Mouse (Mus musculus) neutrophil, adult 5-6 weeks (primary cell): ENCODE measurements around the gene Tyw1. TPM values are rescaled to one million over a fixed set of nuclear protein-coding genes. Genes with fewer than 3 reads are reported as not detected.

Experiments
- ATAC-seq: fragments of 151-379, 151-347 bp; 2 replicates; pipeline ENCODE4 v1.8.0; 2017; ENCODE audit warnings: mild to moderate bottlenecking, moderate TSS enrichment; ENCODE audit not compliant: insufficient number of reproducible peaks, poor library complexity, low FRiP score, severe bottlenecking; ENCODE audit errors: extremely low read depth
- total RNA-seq: library from RNA; stranded (forward); fragments of 200-1000 nt; gene quantifications from 2 replicates; pipeline ENCODE4 v1.2.3, GENCODE M21; 2017

The Tyw1 gene
- total RNA-seq, 1 experiment from 2014 or later, result 21.2 TPM

DNA sequence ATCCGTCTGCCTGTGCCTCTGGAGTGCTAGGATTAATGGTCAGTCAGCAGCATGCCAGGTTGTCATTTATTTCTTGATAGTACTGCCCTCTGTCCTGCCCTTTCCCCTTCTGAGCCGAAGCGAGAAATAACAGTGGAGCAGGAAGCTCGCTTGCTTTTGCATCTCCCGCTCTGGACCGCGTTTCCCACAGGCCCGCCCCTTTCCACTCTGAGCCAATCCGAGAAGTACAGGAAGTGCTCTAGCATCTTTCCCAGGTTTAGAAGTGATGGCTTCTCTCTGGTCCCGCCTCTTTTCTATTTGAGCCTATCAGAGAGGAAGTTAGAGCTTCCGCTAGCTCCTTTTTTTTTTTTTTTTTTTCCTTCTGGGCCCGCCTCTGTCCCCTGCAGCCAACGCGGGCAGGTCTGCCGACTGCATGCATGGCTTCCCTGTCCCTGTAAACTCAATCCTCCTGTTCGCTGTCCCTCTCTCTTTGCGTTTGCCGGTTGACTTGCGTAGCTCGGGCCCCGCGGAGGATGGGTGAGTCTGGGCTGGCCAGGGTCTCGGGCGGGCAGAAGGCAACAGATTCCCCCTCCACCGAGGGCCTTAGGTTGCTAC lies 1.4 kb downstream of the Tyw1 start:
- peak; percentile 91 for ATAC-seq

DNA sequence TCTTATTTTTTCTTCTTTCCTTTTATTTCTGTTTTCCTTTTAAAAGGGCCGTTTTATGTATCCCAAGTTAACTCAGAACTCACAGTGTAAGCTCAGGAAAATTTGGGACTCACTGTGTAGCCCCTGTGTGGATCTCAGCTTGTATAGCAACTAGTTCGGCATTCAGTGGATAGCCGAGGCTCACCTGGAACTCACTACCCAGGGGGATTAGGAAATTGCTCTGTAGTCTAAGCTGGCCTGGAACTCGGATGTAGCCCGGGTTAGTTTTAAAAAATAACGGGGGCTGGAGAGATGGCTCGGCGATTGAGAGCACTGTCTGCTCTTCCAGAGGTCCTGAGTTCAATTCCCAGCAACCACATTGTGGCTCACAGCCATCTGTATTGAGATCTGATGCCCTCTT lies 1.9 kb downstream of the Tyw1 start:
- no peak for ATAC-seq

DNA sequence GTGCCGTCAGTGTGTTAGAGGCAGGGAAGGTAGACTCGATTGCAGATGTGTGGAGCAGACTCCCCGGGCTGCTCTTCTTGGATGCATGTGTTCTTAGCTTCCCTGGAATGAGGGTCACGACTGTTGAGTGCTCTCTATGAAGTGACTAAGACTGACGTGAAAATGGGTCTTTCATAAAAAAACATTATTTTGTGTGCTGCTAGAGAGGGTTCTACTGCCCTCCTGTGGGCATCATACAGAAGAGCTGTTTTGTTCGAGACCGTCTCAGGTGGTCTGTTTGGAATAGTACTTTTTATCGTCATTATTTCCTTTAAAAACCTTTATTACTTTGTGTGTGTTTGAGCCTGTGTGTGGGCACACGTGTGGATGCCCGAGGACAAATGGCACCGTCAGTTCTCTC lies 8.0 kb downstream of the Tyw1 start:
- ATAC-seq, result no peak

DNA sequence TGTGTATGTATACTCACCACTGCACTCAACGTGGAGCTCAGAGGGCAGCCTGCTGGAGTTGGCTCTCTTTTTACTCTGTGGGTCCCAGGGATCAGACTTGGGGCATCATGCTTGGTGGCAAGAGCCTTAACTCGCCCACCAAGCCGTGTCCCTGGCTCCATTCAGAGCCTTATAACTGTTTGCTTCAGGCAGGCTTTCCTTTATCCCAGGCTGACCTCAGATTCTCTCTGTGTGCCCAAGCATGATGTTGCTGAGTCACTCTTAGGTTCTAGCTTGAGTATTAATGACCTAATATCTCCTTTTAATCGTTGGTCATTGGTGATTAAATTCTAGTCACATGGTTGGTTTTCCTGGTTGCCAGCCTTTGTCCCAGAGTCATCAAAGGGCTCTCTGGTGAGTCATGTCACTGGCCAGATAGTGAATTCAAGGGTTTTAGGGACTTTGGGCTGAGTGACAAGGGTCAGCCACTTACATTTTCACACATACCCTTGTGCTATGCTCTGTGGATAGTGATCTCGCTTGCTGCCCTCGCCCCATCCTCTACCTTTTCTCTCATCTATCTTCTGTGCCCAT lies 9.1 kb downstream of the Tyw1 start:
- no peak for ATAC-seq

DNA sequence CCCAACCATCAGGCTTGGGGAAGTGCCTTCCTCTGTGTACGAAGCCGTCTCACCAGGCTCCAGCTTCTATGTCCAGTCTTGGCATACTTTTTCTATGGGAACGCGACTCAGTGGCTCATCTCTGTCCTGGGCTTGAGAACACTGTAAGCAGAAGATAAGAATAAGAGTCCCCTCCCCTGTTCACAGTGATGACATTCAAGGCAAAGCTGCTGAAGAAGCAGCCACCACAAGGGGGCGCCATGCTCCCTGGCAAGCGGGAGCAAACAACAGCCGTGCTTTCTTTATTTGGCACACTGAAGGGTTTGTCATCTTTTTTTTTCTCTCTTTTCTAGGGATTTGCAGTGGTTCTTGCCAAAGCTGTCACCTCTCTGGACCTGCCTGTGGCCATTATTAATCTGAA lies 11.2 kb downstream of the Tyw1 start:
- ATAC-seq, result no peak

DNA sequence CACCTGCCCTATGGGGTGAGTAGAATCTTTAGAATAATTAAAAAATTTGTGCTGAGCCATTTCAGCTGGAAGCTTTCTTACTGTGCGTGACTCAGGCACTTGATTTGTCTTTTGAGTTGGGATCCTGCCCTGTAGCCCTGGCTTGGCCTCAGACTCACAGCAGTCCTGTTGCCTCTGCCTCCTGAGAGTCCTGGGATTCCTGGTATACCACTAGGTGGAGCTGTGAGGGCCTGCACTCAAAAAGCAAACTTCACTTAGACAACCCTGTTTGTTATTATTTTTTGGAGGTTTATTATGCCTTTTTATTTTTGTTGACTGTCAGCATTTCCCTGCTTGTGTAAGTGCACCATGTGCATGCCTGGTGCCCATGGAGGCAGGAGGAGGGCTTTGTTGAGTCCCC lies 11.9 kb downstream of the Tyw1 start:
- ATAC-seq, result no peak

DNA sequence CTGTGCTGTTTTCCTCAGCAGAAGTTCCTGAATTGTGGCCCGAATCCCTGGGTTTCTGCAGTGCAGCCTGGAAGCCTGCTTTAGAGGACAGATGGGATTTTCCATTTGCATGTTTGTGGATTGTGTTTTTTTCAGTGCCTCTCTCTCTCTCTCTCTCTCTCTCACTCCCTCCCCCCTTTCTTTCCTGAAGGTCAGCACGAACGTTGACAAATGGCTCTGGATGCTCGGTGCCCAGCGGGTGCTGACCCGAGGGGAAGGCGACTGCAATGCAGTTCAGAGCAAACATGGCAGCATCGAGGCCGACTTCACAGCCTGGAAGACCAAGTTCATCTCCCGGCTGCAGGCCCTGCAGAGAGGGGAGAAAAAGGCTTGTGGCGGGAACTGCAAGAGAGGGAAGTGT lies 13.6 kb downstream of the Tyw1 start:
- ATAC-seq, result no peak

DNA sequence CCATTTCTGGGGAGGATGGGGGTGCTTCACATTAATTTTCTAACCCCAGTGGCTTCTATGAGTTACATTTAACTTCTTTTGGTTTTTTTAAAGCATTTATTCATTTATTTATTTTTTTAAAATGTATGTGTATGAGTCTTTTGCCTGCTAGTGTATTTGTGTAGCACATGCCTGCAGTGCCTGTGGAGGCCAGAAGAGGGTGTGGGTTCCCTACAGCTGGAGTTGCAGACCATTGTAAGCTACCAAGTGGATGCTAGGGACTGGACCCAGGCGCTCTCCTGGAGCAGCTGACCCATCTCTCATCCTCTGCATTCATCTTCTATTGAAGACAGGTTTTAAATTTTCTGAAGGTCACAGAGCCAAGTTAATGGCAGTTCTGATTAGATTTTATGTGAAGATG lies 16.9 kb downstream of the Tyw1 start:
- ATAC-seq, result no peak

DNA sequence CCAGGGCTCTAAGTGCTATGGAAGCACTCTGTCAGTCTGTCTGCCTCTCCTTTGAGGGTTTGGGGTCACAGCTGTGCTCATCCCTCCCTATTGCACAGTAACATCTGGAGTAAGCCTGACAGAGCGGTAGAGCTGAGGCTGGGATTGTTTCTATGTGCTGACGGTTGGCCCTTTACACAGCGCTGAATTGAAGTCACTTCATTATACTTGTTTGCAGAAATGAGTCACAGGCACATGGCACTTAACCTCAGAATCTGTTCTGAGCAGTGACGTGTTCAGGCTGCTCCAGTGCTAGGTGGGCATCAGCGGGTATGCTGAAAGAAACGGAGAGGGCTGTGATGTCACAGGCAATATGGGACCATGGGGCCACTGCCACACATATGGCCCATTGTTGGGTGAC lies 17.6 kb downstream of the Tyw1 start:
- ATAC-seq, result no peak

DNA sequence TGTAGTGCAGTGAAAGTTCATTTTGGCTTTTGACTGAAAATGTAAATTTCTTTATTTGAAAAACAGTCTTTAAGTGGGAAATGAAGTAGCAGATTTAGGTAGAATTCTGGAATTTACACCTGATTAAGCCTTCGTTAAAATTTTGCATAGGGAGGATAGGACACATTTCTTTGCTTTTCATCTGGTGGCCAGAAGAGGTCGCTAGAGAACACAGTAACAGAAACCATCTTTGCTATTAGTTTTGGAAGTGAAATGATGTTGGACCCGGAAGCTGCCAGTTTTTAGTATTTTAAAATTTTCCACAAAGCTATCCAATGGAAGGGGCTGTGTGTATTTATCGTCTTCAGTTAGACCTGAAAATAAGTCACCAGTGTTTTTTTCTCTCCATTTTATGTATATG lies 20.1 kb downstream of the Tyw1 start:
- ATAC-seq, result peak; percentile 47; the same call in 1 of the 2 replicates

DNA sequence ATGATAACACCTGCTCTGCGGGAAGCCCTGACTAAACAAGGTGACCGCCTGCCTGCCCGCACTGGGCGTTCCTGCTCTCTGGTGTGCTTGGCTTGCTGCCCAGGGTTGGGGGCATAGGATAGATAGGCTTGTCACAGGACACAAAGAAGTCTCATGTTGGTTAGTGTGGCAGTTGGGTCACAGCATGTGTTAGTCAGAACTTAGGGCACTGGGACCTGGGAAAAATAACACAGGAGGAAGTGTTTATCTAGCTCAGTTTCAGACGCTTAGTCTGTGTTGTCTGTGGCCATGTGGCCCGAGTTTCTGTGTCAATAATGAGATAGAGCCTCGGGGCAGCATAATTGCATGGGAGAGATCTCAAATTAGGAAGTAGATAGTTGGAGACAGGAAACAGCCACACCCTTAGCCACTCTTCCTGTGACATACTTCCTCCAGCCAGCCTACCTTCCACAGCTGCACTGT lies 22.6 kb downstream of the Tyw1 start:
- peak; percentile 61; the same call in 1 of the 2 replicates for ATAC-seq

DNA sequence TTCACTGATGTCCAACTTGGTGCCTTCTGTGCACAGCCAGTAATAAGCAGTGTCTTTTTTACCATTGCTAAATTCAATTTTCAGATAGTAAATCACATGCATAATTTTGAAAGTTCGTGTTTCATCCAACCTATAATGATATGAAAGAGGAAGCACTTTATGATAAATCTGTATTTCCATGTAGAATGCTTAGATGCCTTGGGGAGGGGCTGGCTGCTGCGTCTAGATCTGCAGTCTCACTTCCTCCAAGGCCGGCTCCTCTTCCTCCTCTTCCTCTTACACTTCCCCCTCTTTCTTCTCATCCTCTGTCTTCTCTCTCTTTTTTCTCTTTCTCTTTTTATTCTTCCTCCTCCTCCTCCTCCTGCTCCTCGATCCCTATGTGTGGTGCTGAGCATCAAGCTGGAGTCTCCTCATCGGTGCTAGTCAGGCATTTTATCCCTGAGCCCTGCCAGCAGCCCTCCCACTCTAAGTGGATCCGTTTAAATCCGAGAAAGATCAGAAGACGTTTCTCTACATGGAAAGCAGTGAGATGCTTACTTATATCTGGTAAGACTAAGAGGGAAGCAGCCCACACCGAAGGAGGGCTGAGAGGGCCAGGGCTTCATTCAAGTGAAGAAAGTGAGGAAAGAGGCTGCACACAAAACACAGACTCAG lies 27.8 kb downstream of the Tyw1 start:
- no peak for ATAC-seq

DNA sequence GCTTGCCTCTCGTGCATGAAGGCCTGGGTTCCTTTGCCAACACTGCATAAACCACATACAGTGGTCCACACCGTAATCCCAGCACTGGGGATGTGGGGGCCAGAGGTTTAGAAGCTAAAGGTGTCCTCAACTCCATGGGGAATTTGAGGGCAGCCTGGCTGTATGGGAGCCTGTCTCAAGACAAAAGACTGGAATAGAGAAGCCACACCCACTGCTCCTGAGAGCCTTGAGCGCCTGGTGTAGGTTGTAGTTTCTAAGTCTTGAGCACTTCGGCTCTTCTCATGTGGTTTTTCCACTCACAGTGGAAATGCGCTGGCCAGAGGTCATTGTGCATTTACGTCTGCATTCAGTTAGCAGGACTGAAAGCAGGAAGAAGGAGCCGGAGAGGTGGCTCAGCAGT lies 32.7 kb downstream of the Tyw1 start:
- no peak for ATAC-seq

DNA sequence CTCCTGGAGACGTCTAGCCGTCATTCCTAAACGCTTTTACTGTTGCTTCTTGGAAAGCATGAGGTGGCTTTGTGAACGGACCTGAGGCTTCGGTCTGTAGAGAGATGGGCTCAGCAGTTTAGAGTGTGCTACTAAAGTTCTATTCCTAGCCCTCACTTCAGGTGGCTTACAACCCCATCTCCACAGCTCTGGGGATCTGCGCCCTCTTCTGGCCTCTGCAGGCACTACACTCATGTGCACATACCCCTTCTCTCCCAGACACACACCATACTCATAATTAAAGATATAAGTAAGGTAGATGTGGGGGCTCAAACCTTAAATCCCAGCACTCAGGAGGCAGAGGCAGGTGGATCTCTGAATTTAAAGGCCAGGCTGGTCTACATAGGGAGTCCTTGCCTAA lies 34.8 kb downstream of the Tyw1 start:
- ATAC-seq, result no peak

DNA sequence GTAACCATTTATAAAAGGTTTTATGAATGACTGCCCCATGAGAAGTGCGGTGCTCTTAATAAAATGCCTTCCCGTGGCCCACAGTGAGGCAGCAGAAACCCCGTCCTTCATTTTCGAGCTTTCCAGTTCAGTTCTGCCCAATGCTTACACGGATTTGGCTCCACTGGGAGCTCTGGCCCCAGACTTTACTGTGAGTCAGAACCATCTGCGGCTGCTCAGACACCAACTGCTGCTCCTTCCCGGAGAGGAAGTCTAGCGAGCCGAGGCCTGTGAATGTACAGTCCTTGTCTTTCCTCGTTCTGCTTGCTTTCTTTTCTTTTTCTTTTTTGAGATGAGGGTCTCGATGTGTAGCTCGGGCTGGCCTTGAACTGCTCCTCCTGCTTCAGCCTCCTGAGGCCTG lies 35.4 kb downstream of the Tyw1 start:
- no peak for ATAC-seq

DNA sequence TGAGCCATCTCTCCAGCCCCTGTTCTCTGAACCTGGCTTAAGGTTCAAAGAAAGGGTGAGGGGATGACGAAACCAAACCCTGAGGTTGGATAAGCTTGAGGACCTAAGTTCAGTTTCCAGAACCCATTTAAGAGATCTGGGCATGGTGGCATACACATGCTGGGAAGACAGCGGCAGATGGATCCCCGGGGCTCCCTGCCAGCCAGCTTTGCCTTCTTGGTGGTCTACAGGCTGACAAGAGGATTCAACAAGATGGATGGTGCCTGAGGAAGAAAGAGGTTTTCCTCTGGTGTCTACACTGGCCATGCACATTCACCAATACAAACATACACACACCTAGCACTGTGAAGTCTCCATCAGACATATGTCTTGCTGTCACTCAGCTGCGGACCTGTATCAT lies 37.6 kb downstream of the Tyw1 start:
- ATAC-seq, result no peak

DNA sequence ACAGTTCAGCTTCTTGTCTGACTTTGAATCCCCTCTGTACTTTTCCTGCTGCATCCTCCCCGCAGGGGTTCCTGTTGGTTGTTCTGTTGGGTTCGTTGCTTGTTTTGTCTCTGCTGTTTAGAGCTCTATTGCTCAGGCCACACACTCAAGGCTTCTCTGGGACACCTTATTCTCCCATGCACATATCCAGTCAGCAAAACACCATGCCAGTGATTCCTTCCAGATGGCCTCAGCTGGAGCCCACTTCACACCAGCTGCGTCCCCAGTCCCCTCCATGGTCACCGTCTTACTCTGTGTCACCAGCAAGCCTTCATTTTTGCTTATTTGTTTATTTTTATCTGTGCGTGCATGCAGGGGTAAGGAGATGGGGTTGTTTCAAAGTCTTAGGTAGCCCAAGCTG lies 38.5 kb downstream of the Tyw1 start:
- no peak; the same call in 1 of the 2 replicates for ATAC-seq

DNA sequence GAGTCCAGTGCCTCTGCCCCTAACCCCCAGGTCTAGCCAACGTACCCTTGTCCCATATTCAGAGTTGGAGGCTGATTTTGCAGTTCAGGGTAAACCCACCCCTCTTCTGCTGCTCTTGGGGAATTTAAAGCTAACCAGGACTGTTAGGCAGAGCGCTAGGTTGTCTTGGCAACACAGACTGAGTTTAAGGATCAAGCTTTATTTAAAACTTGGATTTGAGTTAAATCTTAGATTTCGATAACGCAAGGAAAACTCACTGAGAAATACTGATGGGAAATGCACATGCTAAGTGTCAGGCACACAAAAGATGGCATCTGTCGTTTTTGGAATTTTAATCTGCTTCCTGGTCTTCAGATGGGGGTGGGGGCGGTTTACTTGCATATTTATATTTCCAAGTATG lies 39.2 kb downstream of the Tyw1 start:
- no peak for ATAC-seq

DNA sequence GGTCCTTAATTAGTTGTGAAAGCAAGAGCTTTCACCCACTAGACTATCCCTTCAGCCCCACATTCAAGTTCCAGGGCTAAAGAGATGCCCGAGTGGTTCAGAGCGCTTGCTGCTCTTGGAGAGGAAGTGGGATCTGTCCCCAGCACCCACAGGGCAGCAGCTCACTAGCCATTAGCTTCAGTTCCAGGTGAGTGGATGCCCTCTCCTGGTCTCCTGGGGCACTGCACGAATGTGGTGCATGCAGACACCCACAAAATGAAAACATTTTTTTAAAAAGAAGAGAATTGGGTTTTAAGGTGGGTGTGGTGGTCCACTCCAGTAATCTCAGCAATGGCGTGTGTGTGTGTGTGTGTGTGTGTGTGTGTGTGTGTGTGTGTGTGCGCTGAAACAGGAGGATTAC lies 40.7 kb downstream of the Tyw1 start:
- no peak for ATAC-seq

DNA sequence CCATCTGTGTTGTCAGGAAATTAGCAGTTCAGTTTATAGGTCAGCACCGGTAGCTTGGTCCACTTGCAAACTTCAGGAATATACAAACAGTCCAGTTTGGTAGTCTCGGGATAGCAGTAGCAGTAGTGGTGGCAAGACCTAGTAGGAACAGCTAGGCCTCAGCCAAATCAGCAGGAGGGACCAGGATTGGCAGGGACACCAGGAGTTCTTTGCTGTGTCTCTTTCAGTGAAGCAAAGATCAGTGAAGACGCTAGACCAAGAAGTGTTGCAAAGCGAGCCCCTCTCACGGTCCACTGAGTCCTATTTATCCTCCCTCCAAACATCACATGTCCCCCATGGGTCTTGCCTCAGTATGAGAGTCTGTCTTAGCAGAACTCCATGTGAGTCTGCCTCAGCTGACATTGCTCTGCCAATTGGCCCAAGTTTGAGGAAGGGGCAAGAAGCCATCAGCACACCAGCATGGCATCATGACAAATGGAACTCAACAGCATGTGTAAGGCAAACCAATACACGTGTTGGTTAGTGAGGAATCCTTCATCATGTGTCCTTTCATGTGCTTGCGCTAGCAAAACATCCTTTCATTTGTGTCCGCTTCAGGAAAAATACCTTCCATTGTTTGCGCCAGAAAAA lies 43.5 kb downstream of the Tyw1 start:
- ATAC-seq, result no peak
